Mouse (Mus musculus): ENCODE measurements around the gene Il23a. TPM values are rescaled to one million over a fixed set of nuclear protein-coding genes. Genes with fewer than 3 reads are reported as not detected.

The Il23a gene
- total RNA-seq, 1 experiment, result 4.1 TPM

DNA sequence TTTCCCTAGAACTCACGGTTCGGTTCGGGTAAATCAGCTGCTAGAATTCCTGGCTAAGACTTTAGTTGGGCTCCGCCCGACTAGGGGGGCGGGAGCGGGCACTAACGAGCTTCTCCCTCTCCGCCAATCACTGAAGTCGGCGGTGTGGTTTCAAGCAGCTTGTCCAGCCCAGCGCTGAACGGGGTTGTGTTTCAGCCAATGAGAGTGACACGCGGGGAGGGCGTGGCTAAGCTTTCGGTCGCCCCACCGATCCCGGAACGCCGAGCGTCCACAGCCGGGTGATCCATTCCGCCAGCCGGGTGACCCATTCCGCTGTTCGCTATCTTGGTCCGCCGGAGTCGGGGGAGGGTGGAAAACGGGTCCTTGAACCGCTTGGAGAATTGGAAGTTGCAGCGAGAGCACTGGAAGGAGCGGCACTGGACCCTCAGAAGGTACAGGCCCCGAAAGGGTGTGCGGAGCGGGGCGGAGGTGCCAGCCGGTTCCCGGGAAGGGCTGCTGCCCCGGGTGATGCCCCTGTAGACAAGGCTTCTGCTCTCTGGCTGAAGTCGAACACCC is 28.2 kb downstream of the Il23a start, which contains the start of gene Stat2:
Gene Stat2 (plus strand): TSS at position 273 of the 555 bp plus-strand sequence.
- in situ Hi-C loops (cut with MboI; ENCODE audit: low sequenced_read_pairs in 2 of 2, unreplicated experiment in 2 of 2), result no loop called here
- Histone ChIP-seq H3K4me3 (ENCODE audit: insufficient read depth in 1 of 2, low read depth in 1 of 2, low read length in 2 of 2, poor library complexity in 1 of 2, severe bottlenecking in 1 of 2) (peak within 1 kb of the TSS; percentile 91 to 93), H3K36me3 (ENCODE audit: control insufficient read depth, insufficient read depth, low read length, poor library complexity, severe bottlenecking) (no peaks in the 10 kb centered on the region), H3K4me1 (ENCODE audit: control insufficient read depth in 2 of 2, insufficient read depth in 2 of 2, low read length in 2 of 2, poor library complexity in 1 of 2) (peaks cover 3 to 7% of the 10 kb centered on the region in 2 experiments; a peak in 2 of 4 replicates), H3K9ac (ENCODE audit: insufficient read depth, low read depth, low read length, poor library complexity, severe bottlenecking) (peak within 1 kb of the TSS; percentile 80), H3K9me3 (ENCODE audit: control insufficient read depth, insufficient read depth, low read depth, low read length) (no peaks in the 10 kb centered on the region), H3K27ac (ENCODE audit: insufficient read depth, low read depth, low read length, poor library complexity, severe bottlenecking) (peak within 1 kb of the TSS; percentile 3; the same call in 1 of the 2 replicates)
- TF ChIP-seq ZC3H11A (IDR thresholded peaks at IDR 0.05; ENCODE audit: borderline replicate concordance, low read depth, low read length) (no peak), MAFK (IDR thresholded peaks at IDR 0.05; ENCODE audit: insufficient read depth, low read depth, low read length) (no peak), CHD2 (IDR thresholded peaks at IDR 0.05; ENCODE audit: low read depth, low read length) (no peak)
- DNase-seq (ENCODE audit: low read depth, low spot score), result peak; percentile 98

GRCm38 (mm10) chr10:128269206-128269910 is 29.2 kb downstream of the Il23a start:
- H3K9ac ChIP-seq (ENCODE audit: insufficient read depth, low read depth, low read length, poor library complexity, severe bottlenecking), result no peak overlapping the region
- H3K27ac ChIP-seq (ENCODE audit: insufficient read depth, low read depth, low read length, poor library complexity, severe bottlenecking), result no peak overlapping the region
- H3K4me3 ChIP-seq (ENCODE audit: insufficient read depth in 1 of 2, low read depth in 1 of 2, low read length in 2 of 2, poor library complexity in 1 of 2, severe bottlenecking in 1 of 2), result no peak overlapping the region
- DNase-seq (ENCODE audit: low read depth, low spot score), result no peak
- no peak for TF ChIP-seq ZC3H11A (IDR thresholded peaks at IDR 0.05; ENCODE audit: borderline replicate concordance, low read depth, low read length)
- TF ChIP-seq HCFC1 (IDR thresholded peaks at IDR 0.05; ENCODE audit: borderline replicate concordance, insufficient read depth, low read length), result no peak
- no peak for TF ChIP-seq MAFK (IDR thresholded peaks at IDR 0.05; ENCODE audit: insufficient read depth, low read depth, low read length)
- TF ChIP-seq CHD2 (IDR thresholded peaks at IDR 0.05; ENCODE audit: low read depth, low read length), result no peak
- TF ChIP-seq ZNF384 (IDR thresholded peaks at IDR 0.05; ENCODE audit: low read depth, low read length), result no peak
- H3K9me3 ChIP-seq (ENCODE audit: control insufficient read depth, insufficient read depth, low read depth, low read length), result no peaks in the 10 kb centered on the region
- H3K4me1 ChIP-seq (ENCODE audit: control insufficient read depth in 2 of 2, insufficient read depth in 2 of 2, low read length in 2 of 2, poor library complexity in 1 of 2), result peaks cover 3 to 7% of the 10 kb centered on the region in 2 experiments; a peak in 2 of 4 replicates
- in situ Hi-C loops (cut with MboI; ENCODE audit: low sequenced_read_pairs in 2 of 2, unreplicated experiment in 2 of 2), result no loop called here
- H3K36me3 ChIP-seq (ENCODE audit: control insufficient read depth, insufficient read depth, low read length, poor library complexity, severe bottlenecking), result no peaks in the 10 kb centered on the region

DNA sequence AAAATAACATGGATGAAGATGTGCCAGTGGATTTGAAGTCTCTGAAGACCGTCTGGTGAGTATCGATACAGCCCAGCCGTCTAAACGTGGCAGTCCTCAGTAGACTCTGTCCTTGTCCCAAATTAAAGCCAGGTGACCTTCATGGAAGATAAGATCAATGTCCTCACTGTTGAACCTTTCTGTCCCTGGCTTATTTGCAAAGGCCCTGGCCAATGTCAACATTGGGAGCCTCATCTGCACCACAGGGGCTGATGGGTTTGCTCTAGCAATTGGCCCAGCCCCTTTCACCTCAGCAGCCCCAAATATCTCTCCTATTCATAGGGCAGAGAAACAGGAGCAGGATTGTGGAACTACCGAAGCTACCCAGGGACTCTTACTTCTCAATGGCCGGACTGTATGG is 30.2 kb downstream of the Il23a start, which contains the start of gene Apof:
Gene Apof (plus strand): TSS at position 301 of the 400 bp plus-strand sequence.
- H3K4me3 ChIP-seq (ENCODE audit: insufficient read depth in 1 of 2, low read depth in 1 of 2, low read length in 2 of 2, poor library complexity in 1 of 2, severe bottlenecking in 1 of 2), result no peak within 1 kb of the TSS
- H3K36me3 ChIP-seq (ENCODE audit: control insufficient read depth, insufficient read depth, low read length, poor library complexity, severe bottlenecking), result no peaks in the 10 kb centered on the region
- TF ChIP-seq ZC3H11A (IDR thresholded peaks at IDR 0.05; ENCODE audit: borderline replicate concordance, low read depth, low read length) (no peak), CHD2 (IDR thresholded peaks at IDR 0.05; ENCODE audit: low read depth, low read length) (no peak), MAFK (IDR thresholded peaks at IDR 0.05; ENCODE audit: insufficient read depth, low read depth, low read length) (no peak), HCFC1 (IDR thresholded peaks at IDR 0.05; ENCODE audit: borderline replicate concordance, insufficient read depth, low read length) (no peak), ZNF384 (IDR thresholded peaks at IDR 0.05; ENCODE audit: low read depth, low read length) (no peak)
- no peak within 1 kb of the TSS for H3K27ac ChIP-seq (ENCODE audit: insufficient read depth, low read depth, low read length, poor library complexity, severe bottlenecking)
- H3K4me1 ChIP-seq (ENCODE audit: control insufficient read depth in 2 of 2, insufficient read depth in 2 of 2, low read length in 2 of 2, poor library complexity in 1 of 2), result peaks cover 6 to 7% of the 10 kb centered on the region in 2 experiments; a peak in 2 of 4 replicates
- in situ Hi-C loops (cut with MboI; ENCODE audit: low sequenced_read_pairs in 2 of 2, unreplicated experiment in 2 of 2), result no loop called here
- H3K9ac ChIP-seq (ENCODE audit: insufficient read depth, low read depth, low read length, poor library complexity, severe bottlenecking), result no peak within 1 kb of the TSS
- H3K9me3 ChIP-seq (ENCODE audit: control insufficient read depth, insufficient read depth, low read depth, low read length), result no peaks in the 10 kb centered on the region
- no peak for DNase-seq (ENCODE audit: low read depth, low spot score)

DNA sequence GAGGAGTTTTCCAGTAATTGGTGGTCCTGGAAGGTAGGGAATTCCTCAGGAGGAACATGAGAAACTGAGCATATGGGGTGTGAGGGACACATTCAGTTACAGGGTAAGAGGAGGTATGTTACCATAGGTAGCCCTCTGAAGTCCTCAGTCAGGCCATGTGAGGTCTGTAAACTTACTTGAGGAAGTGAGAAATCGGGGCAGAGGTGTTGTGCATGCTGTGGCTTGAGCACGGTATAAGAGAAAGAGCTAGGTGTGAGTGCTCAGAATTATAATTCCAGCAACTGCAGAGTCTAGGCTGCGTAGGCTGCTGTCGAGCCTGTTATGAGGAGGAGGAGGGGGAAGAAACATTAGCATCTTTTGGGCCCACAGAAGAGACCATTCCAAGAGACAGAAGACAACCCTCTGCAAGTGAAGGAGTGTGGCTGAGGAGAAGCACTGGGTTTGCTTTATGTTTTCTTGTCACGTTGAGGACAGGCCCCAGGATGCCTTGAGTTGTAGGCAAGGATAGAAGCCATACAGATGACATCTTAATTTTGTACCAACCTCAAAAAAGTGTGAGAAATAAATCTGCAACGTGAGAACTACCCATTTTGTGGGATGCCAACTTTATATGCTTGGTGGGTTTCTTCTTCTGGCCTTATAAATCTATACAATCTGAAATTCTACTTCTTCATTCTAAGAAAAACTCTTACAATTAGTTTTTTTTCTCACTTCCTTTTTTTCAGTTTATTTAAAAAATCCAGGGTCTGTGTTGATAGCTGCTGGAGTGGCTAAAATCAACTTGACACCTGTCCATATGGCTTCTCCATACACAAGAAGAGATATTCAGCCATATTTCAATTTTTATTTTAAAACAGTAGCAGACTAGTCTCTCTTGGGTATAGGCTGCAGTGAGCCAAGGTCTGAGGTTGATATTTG is 34.9 kb downstream of the Il23a start:
- no peak for TF ChIP-seq ZC3H11A (IDR thresholded peaks at IDR 0.05; ENCODE audit: borderline replicate concordance, low read depth, low read length)
- no peak for TF ChIP-seq MAFK (IDR thresholded peaks at IDR 0.05; ENCODE audit: insufficient read depth, low read depth, low read length)
- no peak for TF ChIP-seq HCFC1 (IDR thresholded peaks at IDR 0.05; ENCODE audit: borderline replicate concordance, insufficient read depth, low read length)
- TF ChIP-seq CHD2 (IDR thresholded peaks at IDR 0.05; ENCODE audit: low read depth, low read length), result no peak
- TF ChIP-seq ZNF384 (IDR thresholded peaks at IDR 0.05; ENCODE audit: low read depth, low read length), result no peak
- in situ Hi-C loops (cut with MboI; ENCODE audit: low sequenced_read_pairs in 2 of 2, unreplicated experiment in 2 of 2), result no loop called here
- no peak overlapping the region for H3K27ac ChIP-seq (ENCODE audit: insufficient read depth, low read depth, low read length, poor library complexity, severe bottlenecking)
- H3K9me3 ChIP-seq (ENCODE audit: control insufficient read depth, insufficient read depth, low read depth, low read length), result no peaks in the 10 kb centered on the region
- peaks cover 3 to 6% of the 10 kb centered on the region in 2 experiments; a peak in 2 of 4 replicates for H3K4me1 ChIP-seq (ENCODE audit: control insufficient read depth in 2 of 2, insufficient read depth in 2 of 2, low read length in 2 of 2, poor library complexity in 1 of 2)
- H3K36me3 ChIP-seq (ENCODE audit: control insufficient read depth, insufficient read depth, low read length, poor library complexity, severe bottlenecking), result no peaks in the 10 kb centered on the region
- no peak overlapping the region for H3K4me3 ChIP-seq (ENCODE audit: insufficient read depth in 1 of 2, low read depth in 1 of 2, low read length in 2 of 2, poor library complexity in 1 of 2, severe bottlenecking in 1 of 2)
- DNase-seq (ENCODE audit: low read depth, low spot score), result no peak
- H3K9ac ChIP-seq (ENCODE audit: insufficient read depth, low read depth, low read length, poor library complexity, severe bottlenecking), result peak overlapping the region; percentile 20
